Mouse (Mus musculus): ENCODE measurements around the gene Arhgap8.

The Arhgap8 gene

GRCm38 (mm10) chr15:84768531-84768930 is 48.7 kb downstream of the Arhgap8 start:
- in situ Hi-C loops (cut with MboI; ENCODE audit: unreplicated experiment in 2 of 2) = loop anchor here in 1 of 2 experiments (25.0 kb wide), 1 partner anchor 469 kb away; no protein-coding TSS in a partner anchor

- in situ Hi-C loops (cut with MboI; ENCODE audit: unreplicated experiment in 2 of 2) = loop anchor here in 1 of 2 experiments (25.0 kb wide), 1 partner anchor 468 kb away; no protein-coding TSS in a partner anchor
These were observed 49.9 kb downstream of the Arhgap8 start for GRCm38 (mm10) chr15:84769641-84770341.

GRCm38 (mm10) chr15:84772191-84773111 is 52.6 kb downstream of the Arhgap8 start:
- in situ Hi-C loops (cut with MboI; ENCODE audit: unreplicated experiment in 2 of 2) = loop anchor here in 1 of 2 experiments (25.0 kb wide), 1 partner anchor 465 kb away; no protein-coding TSS in a partner anchor

- in situ Hi-C loops (cut with MboI; ENCODE audit: unreplicated experiment in 2 of 2) = no loop called here
These were observed 55.7 kb downstream of the Arhgap8 start for GRCm38 (mm10) chr15:84775421-84776174.

GRCm38 (mm10) chr15:84778587-84778986 is 58.7 kb downstream of the Arhgap8 start:
- in situ Hi-C loops (cut with MboI; ENCODE audit: unreplicated experiment in 2 of 2) = no loop called here

- in situ Hi-C loops (cut with MboI; ENCODE audit: unreplicated experiment in 2 of 2) = no loop called here
These were observed 65.0 kb downstream of the Arhgap8 start for GRCm38 (mm10) chr15:84784812-84785211.

- in situ Hi-C loops (cut with MboI; ENCODE audit: unreplicated experiment in 2 of 2) = no loop called here
These were observed 67.3 kb downstream of the Arhgap8 start for GRCm38 (mm10) chr15:84787161-84787560.

GRCm38 (mm10) chr15:84793649-84794048 is 73.8 kb downstream of the Arhgap8 start:
- in situ Hi-C loops (cut with MboI; ENCODE audit: unreplicated experiment in 2 of 2) = no loop called here

GRCm38 (mm10) chr15:84800132-84800531 is 80.3 kb downstream of the Arhgap8 start:
- in situ Hi-C loops (cut with MboI; ENCODE audit: unreplicated experiment in 2 of 2) = no loop called here

GRCm38 (mm10) chr15:84803685-84804084 is 83.8 kb downstream of the Arhgap8 start:
- in situ Hi-C loops (cut with MboI; ENCODE audit: unreplicated experiment in 2 of 2) = no loop called here

- in situ Hi-C loops (cut with MboI; ENCODE audit: unreplicated experiment in 2 of 2) = no loop called here
These were observed 89.6 kb downstream of the Arhgap8 start for GRCm38 (mm10) chr15:84809275-84809952.

- in situ Hi-C loops (cut with MboI; ENCODE audit: unreplicated experiment in 2 of 2) = no loop called here
These were observed 91.3 kb downstream of the Arhgap8 start for GRCm38 (mm10) chr15:84811126-84811525.

GRCm38 (mm10) chr15:84812831-84813357 is 93.0 kb downstream of the Arhgap8 start:
- in situ Hi-C loops (cut with MboI; ENCODE audit: unreplicated experiment in 2 of 2) = no loop called here

- in situ Hi-C loops (cut with MboI; ENCODE audit: unreplicated experiment in 2 of 2) = no loop called here
These were observed 95.3 kb downstream of the Arhgap8 start for GRCm38 (mm10) chr15:84815171-84815570.

GRCm38 (mm10) chr15:84817589-84817988 is 97.7 kb downstream of the Arhgap8 start:
- in situ Hi-C loops (cut with MboI; ENCODE audit: unreplicated experiment in 2 of 2) = no loop called here

GRCm38 (mm10) chr15:84818284-84818683 is 98.4 kb downstream of the Arhgap8 start:
- in situ Hi-C loops (cut with MboI; ENCODE audit: unreplicated experiment in 2 of 2) = no loop called here

- in situ Hi-C loops (cut with MboI; ENCODE audit: unreplicated experiment in 2 of 2) = no loop called here
These were observed 101.0 kb downstream of the Arhgap8 start for GRCm38 (mm10) chr15:84820811-84821210.
